Mouse (Mus musculus): Measurements from ENCODE around the gene Ppcdc.

Gene Ppcdc

DNA sequence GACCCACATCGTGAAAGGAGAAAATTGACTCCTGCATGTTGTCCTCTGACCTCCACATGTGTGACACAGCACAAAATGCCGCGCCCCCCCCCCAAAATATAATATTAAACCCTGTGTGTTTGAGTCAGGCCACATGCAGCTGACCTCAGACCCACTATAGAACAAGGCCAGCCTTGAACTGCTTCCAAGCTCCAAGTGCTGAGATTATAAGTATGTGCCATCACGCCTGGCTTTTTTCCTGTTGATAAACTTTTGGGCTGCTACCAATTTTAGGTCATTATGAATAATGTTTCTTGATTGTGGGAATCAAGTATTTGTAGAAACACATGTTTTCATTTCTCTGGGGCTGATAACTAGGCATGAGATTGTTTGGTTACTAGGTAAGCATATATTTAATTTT, 53.0 kb downstream of the Ppcdc start:
- no peak for ATAC-seq (ENCODE audit: insufficient number of reproducible peaks, low FRiP score, low TSS enrichment)

GRCm38 (mm10) chr9:57384621-57385020, 55.3 kb downstream of the Ppcdc start:
- no peak for ATAC-seq (ENCODE audit: insufficient number of reproducible peaks, low FRiP score, low TSS enrichment)

- no peak for ATAC-seq (ENCODE audit: insufficient number of reproducible peaks, low FRiP score, low TSS enrichment)
Observed at GRCm38 (mm10) chr9:57360999-57361398, 78.9 kb downstream of the Ppcdc start.

DNA sequence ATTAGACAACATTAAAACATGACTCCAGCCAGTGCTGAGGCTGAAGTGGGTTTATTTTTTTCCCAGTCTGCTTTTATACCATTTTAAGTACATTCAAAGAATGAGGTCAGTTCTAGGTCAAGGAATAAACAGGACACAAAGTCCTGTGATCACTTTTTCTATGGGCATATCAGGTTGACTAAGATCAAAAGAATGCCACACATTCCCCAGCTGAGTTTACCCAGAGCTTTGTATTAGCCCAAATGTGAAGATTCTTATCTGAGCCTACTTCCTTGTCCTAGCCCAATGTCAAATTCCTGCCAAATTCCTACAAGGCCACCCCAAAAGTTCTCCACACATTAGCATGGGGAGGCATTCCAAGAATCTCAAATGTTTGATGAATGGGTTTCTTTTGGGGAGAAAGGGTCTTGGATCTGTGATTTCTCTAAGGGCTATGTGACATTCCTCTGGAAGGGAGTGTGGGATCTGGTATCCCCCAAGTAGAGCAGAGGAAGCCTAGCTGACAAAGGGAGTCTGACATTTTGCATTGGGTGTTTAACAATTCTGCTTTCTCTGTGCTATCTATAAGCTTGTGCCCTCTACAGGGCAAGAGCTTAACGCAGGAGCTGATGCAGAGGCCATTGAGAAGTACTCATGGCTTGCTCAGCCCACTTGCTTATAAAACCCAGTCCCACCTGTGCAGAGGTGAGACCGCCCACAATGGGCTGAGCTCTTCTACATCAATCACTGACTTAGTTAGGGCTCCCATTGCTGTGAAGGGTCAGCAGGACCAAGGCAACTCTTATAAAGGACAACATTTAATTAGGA, 85.3 kb downstream of the Ppcdc start:
- ATAC-seq (ENCODE audit: insufficient number of reproducible peaks, low FRiP score, low TSS enrichment) = no peak

DNA sequence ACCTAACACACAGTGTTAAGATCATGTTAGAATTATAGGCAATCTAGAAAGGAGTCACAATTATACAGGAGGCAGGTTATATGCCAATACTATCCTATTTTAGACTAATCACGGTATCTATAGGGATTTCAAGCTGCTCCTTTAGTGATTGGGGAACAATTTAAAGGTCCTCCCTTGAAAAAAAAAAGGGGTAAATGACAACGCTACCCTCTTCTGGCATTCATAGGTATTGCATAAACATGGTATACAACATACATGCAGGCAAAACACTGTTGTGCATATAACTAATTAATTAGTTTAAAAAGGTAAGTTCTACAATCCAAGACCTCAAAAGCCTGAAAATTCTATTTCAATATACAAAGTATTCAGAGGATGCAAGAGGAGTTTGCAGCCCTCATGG, 88.6 kb downstream of the Ppcdc start:
- ATAC-seq (ENCODE audit: insufficient number of reproducible peaks, low FRiP score, low TSS enrichment) = no peak

GRCm38 (mm10) chr9:57345902-57346301, 94.0 kb downstream of the Ppcdc start:
- ATAC-seq (ENCODE audit: insufficient number of reproducible peaks, low FRiP score, low TSS enrichment) = no peak

GRCm38 (mm10) chr9:57343752-57344151, 96.2 kb downstream of the Ppcdc start:
- no peak for ATAC-seq (ENCODE audit: insufficient number of reproducible peaks, low FRiP score, low TSS enrichment)

DNA sequence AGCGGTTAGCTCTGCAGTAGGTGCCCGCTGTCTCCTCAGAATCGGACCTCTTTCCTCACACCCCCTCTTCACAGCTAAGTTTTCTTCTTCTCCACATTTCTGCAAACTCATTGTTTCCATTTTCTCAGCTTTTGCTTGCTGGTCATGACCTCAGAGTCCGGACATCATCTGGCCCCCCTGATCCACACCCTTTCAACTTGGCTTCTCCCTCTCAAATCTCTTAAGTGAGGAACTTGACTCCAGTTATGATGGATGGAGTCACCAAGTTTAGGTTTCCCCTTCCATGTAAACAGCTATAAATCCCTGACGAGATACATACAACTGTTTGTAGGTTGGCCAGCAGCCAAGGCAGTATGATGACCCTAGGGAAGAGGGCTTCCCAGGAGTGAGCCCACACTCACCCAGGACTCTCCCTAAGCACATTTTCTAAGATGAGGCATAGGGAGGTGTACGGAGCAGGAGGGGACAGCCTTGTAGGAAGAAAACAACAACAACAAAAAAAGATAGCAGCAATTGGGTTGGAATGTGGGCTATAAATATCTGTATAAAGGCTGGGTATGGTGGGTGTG, 96.9 kb downstream of the Ppcdc start:
- no peak for ATAC-seq (ENCODE audit: insufficient number of reproducible peaks, low FRiP score, low TSS enrichment)

DNA sequence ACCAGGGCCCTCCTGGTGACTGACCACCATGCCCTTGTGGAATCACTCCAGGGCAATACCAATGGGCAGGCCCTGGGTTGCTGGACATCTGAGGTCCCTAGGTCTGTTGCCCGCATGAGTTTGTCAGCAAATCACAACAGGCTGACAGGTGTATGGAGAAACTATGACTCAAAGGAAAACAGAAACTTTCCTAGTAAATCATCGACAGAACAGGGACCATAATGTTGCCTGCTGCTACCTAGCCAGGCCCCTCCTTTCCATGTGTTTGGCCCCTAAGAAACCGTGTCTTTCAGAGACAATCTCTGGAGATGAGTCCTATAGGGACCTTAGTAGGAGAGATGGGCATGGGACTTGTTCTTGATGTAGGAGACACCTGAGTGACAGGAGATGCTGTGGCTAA, 97.7 kb downstream of the Ppcdc start:
- no peak for ATAC-seq (ENCODE audit: insufficient number of reproducible peaks, low FRiP score, low TSS enrichment)

- no peak for ATAC-seq (ENCODE audit: insufficient number of reproducible peaks, low FRiP score, low TSS enrichment)
Observed at GRCm38 (mm10) chr9:57340361-57340760, 99.6 kb downstream of the Ppcdc start.

DNA sequence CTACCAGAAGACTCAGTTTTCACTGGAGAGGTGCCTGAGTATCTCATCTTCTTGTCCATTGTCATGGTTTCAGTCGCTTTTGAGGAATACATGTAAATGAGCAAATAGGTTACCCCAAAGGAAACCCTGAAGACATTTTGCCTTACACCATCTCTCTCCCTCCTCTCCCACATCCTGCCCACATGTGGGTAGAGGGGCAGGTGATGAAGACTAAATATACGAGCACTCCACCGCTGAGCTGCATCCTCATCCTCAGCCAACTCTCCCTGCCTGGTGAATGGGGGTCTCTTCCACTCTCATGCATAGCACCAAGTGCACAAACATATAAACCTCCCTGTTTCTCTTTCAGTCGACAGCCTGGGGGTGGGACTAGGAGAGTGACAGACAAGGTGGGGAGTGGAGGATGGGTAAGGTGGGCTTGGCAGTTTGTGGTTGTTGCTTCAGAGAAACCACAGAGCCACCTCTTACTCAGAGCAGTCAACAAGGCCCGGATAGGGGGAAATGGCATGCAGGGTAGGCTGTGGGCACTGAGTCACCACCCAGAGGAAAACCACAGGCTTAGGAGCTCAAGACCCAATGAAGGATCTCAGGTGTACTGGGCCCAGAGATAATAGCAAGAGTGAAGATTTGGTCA, 100.2 kb downstream of the Ppcdc start:
- no peak for ATAC-seq (ENCODE audit: insufficient number of reproducible peaks, low FRiP score, low TSS enrichment)

DNA sequence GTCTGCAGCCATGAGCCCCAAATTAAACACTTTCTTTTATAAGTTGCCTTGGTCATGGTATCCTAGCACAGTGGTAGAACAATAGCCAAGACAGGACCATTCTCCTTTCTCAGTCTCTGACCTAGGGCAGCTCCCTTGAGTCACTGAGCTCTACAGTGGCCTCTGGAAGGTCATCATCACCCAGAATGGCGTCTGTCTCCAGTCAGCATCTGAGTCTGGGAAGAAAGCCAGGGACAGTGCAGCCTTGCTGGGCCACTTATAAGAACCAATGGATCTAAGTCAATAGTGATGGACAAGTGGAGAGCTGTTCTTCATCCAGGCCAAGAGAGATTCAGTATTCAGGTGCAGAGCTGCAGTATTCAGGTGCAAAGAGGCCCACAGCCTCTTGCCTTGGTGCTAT, 101.2 kb downstream of the Ppcdc start:
- ATAC-seq (ENCODE audit: insufficient number of reproducible peaks, low FRiP score, low TSS enrichment) = no peak

Measured in cerebellum, adult (tissue).